In genomic region chr4:125922317-125922878, GRCm38 (mm10) we compare ENCODE assay signal across 10 mouse cellular contexts.
DNase-seq lines count a peak whose midpoint lies in the region; ATAC-seq and TF ChIP-seq lines count a peak whose summit lies in the region.
"Had no signal": no experiment of that assay in that cellular context is flagged by ENCODE, and none has a peak within 500 bp of the region (broad histone marks: within the 10 kb centered on the region; RNA-seq: fewer than 3 reads in every experiment).

No protein-coding gene starts in this region.

- TF ChIP-seq CTCF in kidney, adult 2 months (conservative IDR thresholded peaks at IDR 0.05; ENCODE audit: insufficient read depth, insufficient read length, low read depth, low read length): no peak

- peak overlapping the region; percentile 20 for H3K4me2 ChIP-seq in kidney, embryonic 14.5 days (replicated peaks; ENCODE audit: low read depth, low read length)
- peak overlapping the region; percentile 43 for H3K4me2 ChIP-seq in forebrain, embryonic 13.5 days
- no peak overlapping the region for H3K4me2 ChIP-seq in midbrain, embryonic 14.5 days (ENCODE audit: low read length)

- H3K4me3 ChIP-seq in kidney, embryonic 14.5 days (ENCODE audit: low read length): no peak overlapping the region
- no peak overlapping the region for H3K4me3 ChIP-seq in kidney, adult 2 months (ENCODE audit: insufficient read depth, low read depth, low read length)
- H3K4me3 ChIP-seq in forebrain, embryonic 13.5 days: no peak overlapping the region
- H3K4me3 ChIP-seq in midbrain, embryonic 14.5 days (replicated peaks; ENCODE audit: low read depth, low read length): no peak overlapping the region
- H3K4me3 ChIP-seq: megakaryocyte, embryonic 14.5 days had no signal

- no peaks in the 10 kb centered on the region; the same call in 1 of the 2 replicates for H3K27me3 ChIP-seq in kidney, embryonic 14.5 days (ENCODE audit: control insufficient read depth, insufficient read depth, low read length)
- no peaks in the 10 kb centered on the region for H3K27me3 ChIP-seq in kidney, adult 2 months (replicated peaks; ENCODE audit: control insufficient read depth, insufficient read depth, low read length)
- peaks cover 19% of the 10 kb centered on the region for H3K27me3 ChIP-seq in forebrain, embryonic 13.5 days
- H3K27me3 ChIP-seq in midbrain, embryonic 14.5 days (ENCODE audit: control insufficient read depth, insufficient read depth, low read length): peaks cover 5% of the 10 kb centered on the region; the same call in 1 of the 2 replicates

- no peak for TF ChIP-seq POLR2A in kidney, adult 2 months (IDR thresholded peaks at IDR 0.05; ENCODE audit: low read depth, low read length)

- no peak for DNase-seq in kidney, adult 2 months
- peak; percentile 28 for DNase-seq in R1 (ENCODE audit: low read depth, low spot score)
- DNase-seq in midbrain, embryonic 14.5 days: peak; percentile 52
- no peak for DNase-seq in frontal cortex, adult 2 months (ENCODE audit: extremely low spot score in 1 of 2, low spot score in 1 of 2)
- no peak for DNase-seq in cerebellum, adult 8-10 months
- DNase-seq in gastrocnemius, postnatal 4 days (ENCODE audit: low spot score in 2 of 2): no peak

- H3K36me3 ChIP-seq in kidney, embryonic 14.5 days (ENCODE audit: control insufficient read depth, insufficient read depth, low read length): no peaks in the 10 kb centered on the region
- H3K36me3 ChIP-seq in kidney, adult 2 months (ENCODE audit: control insufficient read depth, insufficient read depth, low read length): no peaks in the 10 kb centered on the region
- no peaks in the 10 kb centered on the region for H3K36me3 ChIP-seq in forebrain, embryonic 13.5 days (ENCODE audit: poor library complexity, severe bottlenecking)
- no peaks in the 10 kb centered on the region for H3K36me3 ChIP-seq in midbrain, embryonic 14.5 days (ENCODE audit: control insufficient read depth, insufficient read depth, low read length)
- H3K36me3 ChIP-seq: heart, embryonic 12.5 days had no signal

- peak; percentile 82 for ATAC-seq in kidney, embryonic 14.5 days (ENCODE audit: low FRiP score, low TSS enrichment)
- peak; percentile 68; the same call in 1 of the 2 replicates for ATAC-seq in forebrain, embryonic 13.5 days
- ATAC-seq in midbrain, embryonic 14.5 days (ENCODE audit: low FRiP score, low TSS enrichment): peak; percentile 46; the same call in 1 of the 2 replicates

- peak overlapping the region; percentile 31; the same call in 1 of the 2 replicates for H3K9ac ChIP-seq in kidney, embryonic 14.5 days (ENCODE audit: low read depth, low read length)
- H3K9ac ChIP-seq in forebrain, embryonic 13.5 days: peak overlapping the region; percentile 43; the same call in 1 of the 2 replicates
- 0 out of 2 replicates have a peak overlapping the region, but pooled peaks have one; percentile 14 for H3K9ac ChIP-seq in midbrain, embryonic 14.5 days (replicated peaks; ENCODE audit: low read length)
- H3K9ac ChIP-seq: heart, embryonic 12.5 days had no signal

- peak overlapping the region; percentile 84 for H3K27ac ChIP-seq in kidney, embryonic 14.5 days (ENCODE audit: low read depth, low read length)
- H3K27ac ChIP-seq in kidney, adult 2 months (ENCODE audit: insufficient read depth, low read depth, low read length): no peak overlapping the region
- peak overlapping the region; percentile 57 for H3K27ac ChIP-seq in forebrain, embryonic 13.5 days
- peak overlapping the region; percentile 46; the same call in 1 of the 2 replicates for H3K27ac ChIP-seq in midbrain, embryonic 14.5 days (replicated peaks; ENCODE audit: low read depth, low read length)

- no peaks in the 10 kb centered on the region for H3K9me3 ChIP-seq in kidney, embryonic 14.5 days (ENCODE audit: control insufficient read depth, low read length)
- no peaks in the 10 kb centered on the region for H3K9me3 ChIP-seq in forebrain, embryonic 13.5 days (replicated peaks)
- no peaks in the 10 kb centered on the region for H3K9me3 ChIP-seq in midbrain, embryonic 14.5 days (ENCODE audit: control insufficient read depth, low read length)
- H3K9me3 ChIP-seq: heart, embryonic 12.5 days; megakaryocyte, embryonic 14.5 days had no signal

- no peaks in the 10 kb centered on the region for H3K4me1 ChIP-seq in kidney, embryonic 14.5 days (ENCODE audit: control insufficient read depth, insufficient read depth, low read length)
- no peaks in the 10 kb centered on the region for H3K4me1 ChIP-seq in kidney, adult 2 months (ENCODE audit: control insufficient read depth, insufficient read depth, low read length)
- H3K4me1 ChIP-seq in forebrain, embryonic 13.5 days: peaks cover 36% of the 10 kb centered on the region
- peaks cover 38% of the 10 kb centered on the region for H3K4me1 ChIP-seq in midbrain, embryonic 14.5 days (ENCODE audit: control insufficient read depth, insufficient read depth, low read length)
- H3K4me1 ChIP-seq: megakaryocyte, embryonic 14.5 days had no signal

- 10% methylated on average over 11 of the region's 11 CpGs for WGBS in kidney, embryonic 14.5 days
- WGBS in kidney, adult 2 months: 19% methylated on average over 11 of the region's 11 CpGs
- 5% methylated on average over 11 of the region's 11 CpGs for WGBS in forebrain, embryonic 13.5 days
- 9% methylated on average over 11 of the region's 11 CpGs for WGBS in midbrain, embryonic 14.5 days

Comparison
In these comparisons a context has a peak if more than half of its experiments do, and no peak if none do; other contexts are left out.
1. DNase-seq: peak in R1 (single experiment) and midbrain, embryonic 14.5 days (single experiment); none in kidney, adult 2 months (single experiment), frontal cortex, adult 2 months (0 of 2), cerebellum, adult 8-10 months (single experiment) and gastrocnemius, postnatal 4 days (0 of 2).
2. Peak in every context shown above with its lines, with median percentiles within 50 percentile points of each other: ATAC-seq and H3K9ac ChIP-seq.